Mouse (Mus musculus) CH12.LX (cell line): ENCODE measurements around the gene Map2k5. TPM values are rescaled to one million over a fixed set of nuclear protein-coding genes. Genes with fewer than 3 reads are reported as not detected.

ENCODE experiments used
- DNase-seq: peaks from one replicate; pipeline ENCODE4 v3.0.0-alpha.2; 2013; ENCODE audit errors: extremely low read depth
- H3K27ac ChIP-seq: 2 replicates; pipeline ENCODE4 v1.5.1; 2012; ENCODE audit warnings: low read depth, mild to moderate bottlenecking, control low read depth, moderate library complexity; ENCODE audit not compliant: insufficient read depth
- H3K27me3 ChIP-seq: replicated peaks from 2 replicates; pipeline ENCODE3; 2012; ENCODE audit warnings: inconsistent platforms
- H3K36me3 ChIP-seq, 2 experiments: replicated peaks in 1 of 2; 2 replicates each; pipeline versions ENCODE3 to v1.6.1; 2012; ENCODE audit warnings: inconsistent platforms in 1 of 2, low read length in 1 of 2, mild to moderate bottlenecking in 1 of 2, mixed read lengths in 1 of 2, moderate library complexity in 1 of 2; ENCODE audit not compliant: control insufficient read depth in 1 of 2, insufficient read depth in 1 of 2
- H3K4me1 ChIP-seq, 2 experiments: 2 replicates each; pipeline ENCODE4 v1.6.1; 2012; ENCODE audit warnings: inconsistent platforms in 1 of 2, moderate library complexity in 1 of 2; ENCODE audit not compliant: insufficient read depth in 2 of 2, control insufficient read depth in 1 of 2
- H3K4me2 ChIP-seq: 2 replicates; pipeline ENCODE4 v1.6.1; 2012; ENCODE audit warnings: low read depth, mild to moderate bottlenecking, control low read depth; ENCODE audit not compliant: poor library complexity, insufficient read depth, severe bottlenecking
- H3K4me3 ChIP-seq, 3 experiments: fragments of 150-350 bp in 1 of 3; sonication (generic) in 1 of 3; replicated peaks in 1 of 3; 2 replicates each; pipeline versions ENCODE3 to v1.5.1; 2011 to 2012; ENCODE audit warnings: low read depth in 2 of 3, low read length in 2 of 3, mild to moderate bottlenecking in 2 of 3, moderate library complexity in 2 of 3, control low read depth in 1 of 3, improper control_type of control experiment in 1 of 3, inconsistent platforms in 1 of 3, mixed read lengths in 1 of 3; ENCODE audit not compliant: poor library complexity in 1 of 3
- H3K79me2 ChIP-seq: replicated peaks from 2 replicates; pipeline ENCODE4 v1.6.1; 2012; ENCODE audit warnings: mild to moderate bottlenecking, moderate library complexity; ENCODE audit not compliant: control insufficient read depth, poor library complexity, insufficient read depth, severe bottlenecking; ENCODE audit errors: extremely low read depth
- H3K9ac ChIP-seq: 2 replicates; pipeline ENCODE4 v1.6.1; 2012; ENCODE audit warnings: low read depth, mild to moderate bottlenecking, control low read depth, moderate library complexity; ENCODE audit not compliant: insufficient read depth
- H3K9me3 ChIP-seq: replicated peaks from 2 replicates; pipeline ENCODE3; 2012; ENCODE audit warnings: low read length, inconsistent platforms, mixed read lengths
- BHLHE40 ChIP-seq: IDR thresholded peaks from 2 replicates; pipeline ENCODE4 v1.6.1; 2011; ENCODE audit warnings: mild to moderate bottlenecking, low read depth, low read length, improper control_type of control experiment
- CHD2 ChIP-seq: IDR thresholded peaks from 2 replicates; pipeline ENCODE4 v1.6.1; 2011; ENCODE audit warnings: low read length, improper control_type of control experiment
- CTCF ChIP-seq, 2 experiments: IDR thresholded peaks in 1 of 2; conservative IDR thresholded peaks in 1 of 2; 2 replicates each; pipeline ENCODE4 v1.5.1; 2011 to 2012; ENCODE audit warnings: low read depth in 2 of 2, low read length in 2 of 2, improper control_type of control experiment in 1 of 2, inconsistent platforms in 1 of 2, mild to moderate bottlenecking in 1 of 2, moderate library complexity in 1 of 2
- EP300 ChIP-seq: IDR thresholded peaks from 2 replicates; pipeline ENCODE4 v1.6.1; 2011; ENCODE audit warnings: low read length, improper control_type of control experiment
- GABPA ChIP-seq: IDR thresholded peaks from 2 replicates; pipeline ENCODE4 v1.6.1; 2012; ENCODE audit warnings: low read depth, low read length, improper control_type of control experiment, inconsistent platforms; ENCODE audit not compliant: insufficient replicate concordance
- HCFC1 ChIP-seq: IDR thresholded peaks from 2 replicates; pipeline ENCODE4 v1.6.1; 2012; ENCODE audit warnings: low read depth, mild to moderate bottlenecking, inconsistent platforms, low read length, improper control_type of control experiment
- IRF4 ChIP-seq: IDR thresholded peaks from 2 replicates; pipeline ENCODE4 v1.6.1; 2014; ENCODE audit warnings: low read depth, mild to moderate bottlenecking, inconsistent platforms, low read length, improper control_type of control experiment
- KAT2A ChIP-seq: IDR thresholded peaks from 2 replicates; pipeline ENCODE4 v1.6.1; 2012; ENCODE audit warnings: low read length, improper control_type of control experiment, inconsistent platforms; ENCODE audit not compliant: insufficient replicate concordance
- MXI1 ChIP-seq: IDR thresholded peaks from 2 replicates; pipeline ENCODE4 v1.6.1; 2011; ENCODE audit warnings: mild to moderate bottlenecking, low read depth, low read length, improper control_type of control experiment
- MYC ChIP-seq: IDR thresholded peaks from 2 replicates; pipeline ENCODE4 v1.6.1; 2011; ENCODE audit warnings: low read depth, mild to moderate bottlenecking, improper control_type of control experiment, low read length
- NELFE ChIP-seq: IDR thresholded peaks from 2 replicates; pipeline ENCODE4 v1.6.1; 2011; ENCODE audit warnings: low read depth, low read length, improper control_type of control experiment
- PAX5 ChIP-seq: IDR thresholded peaks from 2 replicates; pipeline ENCODE4 v1.6.1; 2012; ENCODE audit warnings: low read length, inconsistent platforms, mixed read lengths
- POLR2A ChIP-seq: IDR thresholded peaks from 2 replicates; pipeline ENCODE4 v1.6.1; 2011; ENCODE audit warnings: low read depth, mild to moderate bottlenecking, improper control_type of control experiment, low read length
- RAD21 ChIP-seq: IDR thresholded peaks from 2 replicates; pipeline ENCODE4 v1.6.1; 2011; ENCODE audit warnings: low read depth, mild to moderate bottlenecking, low read length, improper control_type of control experiment, moderate library complexity
- SMC3 ChIP-seq: IDR thresholded peaks from 2 replicates; pipeline ENCODE4 v1.6.1; 2011; ENCODE audit warnings: low read depth, low read length, improper control_type of control experiment
- TCF12 ChIP-seq: IDR thresholded peaks from 2 replicates; pipeline ENCODE4 v1.6.1; 2014; ENCODE audit warnings: low read depth, mild to moderate bottlenecking, inconsistent platforms, low read length, improper control_type of control experiment
- ZC3H11A ChIP-seq: IDR thresholded peaks from 2 replicates; pipeline ENCODE4 v1.6.1; 2012; ENCODE audit warnings: low read depth, mild to moderate bottlenecking, inconsistent platforms, low read length, improper control_type of control experiment
- ZNF384 ChIP-seq: IDR thresholded peaks from 2 replicates; pipeline ENCODE4 v1.6.1; 2012; ENCODE audit warnings: low read depth, low read length, improper control_type of control experiment, inconsistent platforms
- dilution Hi-C: fragments of 300-500 bp; cut with MboI; formaldehyde crosslinking; loops from 2 replicates; pipeline ENCODE4 v1.14.3; 2020; ENCODE audit warnings: low sequenced_read_pairs; ENCODE audit not compliant: extremely low pct_unique_long_range_greater_than_20kb, extremely low pct_ligation_motif_present
- in situ Hi-C: fragments of 300-500 bp; cut with MboI; formaldehyde crosslinking; loops from 3 replicates; pipeline ENCODE4 v1.14.3; 2019; ENCODE audit warnings: low sequenced_read_pairs, low pct_ligation_motif_present, low pct_unique_long_range_greater_than_20kb, mixed read lengths
- polyA plus RNA-seq: library from polyadenylated mRNA; unstranded; fragments of >175 nt; gene quantifications from 2 replicates; pipeline ENCODE4 v1.2.1, GENCODE M21; 2012; ENCODE audit warnings: low read depth; ENCODE audit not compliant: insufficient read length
- total RNA-seq, 2 experiments: library from RNA; depleted of rRNA; stranded (reverse); fragments of 300-350 nt in 1 of 2; fragments of >200 nt in 1 of 2; gene quantifications; 2 replicates each; pipeline ENCODE4 v1.2.3; 2012 to 2014

Map2k5 gene
- total and polyA plus RNA-seq, 3 experiments = 10.8 to 22.6 (median 11.2) TPM

DNA sequence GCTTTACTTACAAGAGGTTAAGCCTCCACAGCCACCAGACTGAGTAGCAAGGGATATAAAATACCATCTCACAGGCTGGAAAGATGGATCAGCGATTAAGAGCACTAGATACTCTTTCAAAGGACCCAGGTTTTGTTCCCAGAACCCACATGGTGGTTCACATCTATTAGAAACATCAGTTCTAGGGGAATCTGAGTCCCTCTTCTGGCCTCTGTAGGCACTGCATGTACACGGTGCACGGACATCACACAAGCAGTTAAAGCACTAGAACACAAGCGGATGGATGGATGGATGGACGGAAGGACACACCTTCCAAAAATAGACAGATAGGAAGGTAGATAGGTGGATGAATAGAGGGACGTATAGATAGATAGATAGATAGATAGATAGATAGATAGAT is 46.5 kb downstream of the Map2k5 start:
- in situ Hi-C loops = no loop called here
- no peak for DNase-seq
- no peak for TF ChIP-seq EP300
- peak in 1 of 2 experiments; percentile 22; a peak in 1 of 4 replicates for TF ChIP-seq CTCF (conservative IDR thresholded peaks at IDR 0.05 in 1 of 2, IDR thresholded peaks at IDR 0.05 in 1 of 2; ENCODE audit: low read depth in 2 of 2, low read length in 2 of 2)
- no peak for TF ChIP-seq IRF4
- no peak; the same call in 1 of the 2 replicates for TF ChIP-seq RAD21
- TF ChIP-seq, all 38 proteins: peak for 1

DNA sequence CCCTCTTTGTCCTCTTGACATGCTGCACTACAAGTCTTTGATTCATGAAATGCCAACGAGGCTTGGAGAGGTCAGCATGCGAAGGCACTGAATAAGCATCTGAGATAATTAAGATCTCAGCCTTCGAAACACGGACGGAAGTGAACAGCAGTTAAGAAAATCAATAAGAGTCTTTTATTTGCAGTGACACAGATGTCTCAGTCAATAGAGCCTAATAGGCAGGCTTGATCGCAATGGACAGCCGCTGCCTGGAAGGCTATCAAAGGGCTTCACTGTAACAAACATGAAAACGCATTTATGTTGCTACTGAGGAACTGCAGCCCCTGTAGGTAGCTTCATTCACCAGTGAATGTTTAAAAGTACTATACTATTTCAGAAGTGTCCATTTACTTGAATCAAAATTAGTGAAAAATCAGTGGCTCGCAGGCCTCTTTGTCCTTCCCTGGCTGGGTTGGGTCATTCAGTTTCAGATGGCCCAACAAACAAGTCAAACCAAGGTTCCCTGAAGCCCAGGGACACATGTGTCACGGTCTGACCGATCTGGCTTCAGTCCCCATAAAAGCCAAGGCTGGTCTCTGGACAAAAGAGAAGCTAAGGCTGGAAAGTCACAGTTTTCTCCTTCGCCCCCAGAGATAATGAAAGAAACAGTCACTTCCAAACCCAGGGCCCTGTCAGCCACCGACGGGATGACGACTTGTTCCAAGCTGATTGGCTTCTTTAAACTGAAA is 48.6 kb downstream of the Map2k5 start:
- TF ChIP-seq MYC (no peak), TCF12 (no peak), KAT2A (no peak), HCFC1 (no peak), CHD2 (no peak), SMC3 (no peak), GABPA (no peak), ZC3H11A (no peak), RAD21 (no peak), POLR2A (no peak), BHLHE40 (no peak), NELFE (no peak), MXI1 (no peak), PAX5 (no peak), ZNF384 (no peak)
- Histone ChIP-seq H3K9ac (no peak overlapping the region), H3K4me3 (no peak overlapping the region), H3K79me2 (no peaks in the 10 kb centered on the region), H3K4me1 (no peaks in the 10 kb centered on the region), H3K36me3 (peaks cover 10 to 64% of the 10 kb centered on the region in 2 experiments), H3K9me3 (peaks cover 3% of the 10 kb centered on the region), H3K27me3 (no peaks in the 10 kb centered on the region), H3K27ac (no peak overlapping the region), H3K4me2 (no peak overlapping the region)
- dilution Hi-C loops = no loop called here
- no peak for DNase-seq
- in situ Hi-C loops = no loop called here

More for the DNA sequence above, 46.5 kb downstream of the Map2k5 start:
- H3K9me3 ChIP-seq = peaks cover 3% of the 10 kb centered on the region
- H3K27ac ChIP-seq = no peak overlapping the region
- peaks cover 24 to 75% of the 10 kb centered on the region in 2 experiments for H3K36me3 ChIP-seq
- H3K4me2 ChIP-seq = no peak overlapping the region
- no peak overlapping the region for H3K4me3 ChIP-seq
- H3K27me3 ChIP-seq = no peaks in the 10 kb centered on the region
- dilution Hi-C loops = no loop called here
- H3K9ac ChIP-seq = no peak overlapping the region
- H3K79me2 ChIP-seq = no peaks in the 10 kb centered on the region
- no peaks in the 10 kb centered on the region for H3K4me1 ChIP-seq
